Mouse (Mus musculus): Measurements from ENCODE around the gene Cdh24.

GRCm38 (mm10) chr14:54642224-54642944 lies 1.2 kb upstream of the Cdh24 start:
- no peak for TF ChIP-seq CTCF (IDR thresholded peaks at IDR 0.05; ENCODE audit: control insufficient read depth, insufficient read depth, low read length)
- TF ChIP-seq POLR2A (IDR thresholded peaks at IDR 0.05; ENCODE audit: borderline replicate concordance, control insufficient read depth, low read depth, low read length), result no peak

Data from bone marrow, adult 2 months (tissue).